Mouse (Mus musculus): Measurements from ENCODE around the gene Neurog1. TPM values are rescaled to one million over a fixed set of nuclear protein-coding genes. Genes with fewer than 3 reads are reported as not detected.
A peak's percentile ranks its signal among the peaks of the same experiment; 100 is the strongest.

Neurog1 gene
- under 1 TPM; 0.21 to 0.25 TPM for total RNA-seq (2021)

DNA sequence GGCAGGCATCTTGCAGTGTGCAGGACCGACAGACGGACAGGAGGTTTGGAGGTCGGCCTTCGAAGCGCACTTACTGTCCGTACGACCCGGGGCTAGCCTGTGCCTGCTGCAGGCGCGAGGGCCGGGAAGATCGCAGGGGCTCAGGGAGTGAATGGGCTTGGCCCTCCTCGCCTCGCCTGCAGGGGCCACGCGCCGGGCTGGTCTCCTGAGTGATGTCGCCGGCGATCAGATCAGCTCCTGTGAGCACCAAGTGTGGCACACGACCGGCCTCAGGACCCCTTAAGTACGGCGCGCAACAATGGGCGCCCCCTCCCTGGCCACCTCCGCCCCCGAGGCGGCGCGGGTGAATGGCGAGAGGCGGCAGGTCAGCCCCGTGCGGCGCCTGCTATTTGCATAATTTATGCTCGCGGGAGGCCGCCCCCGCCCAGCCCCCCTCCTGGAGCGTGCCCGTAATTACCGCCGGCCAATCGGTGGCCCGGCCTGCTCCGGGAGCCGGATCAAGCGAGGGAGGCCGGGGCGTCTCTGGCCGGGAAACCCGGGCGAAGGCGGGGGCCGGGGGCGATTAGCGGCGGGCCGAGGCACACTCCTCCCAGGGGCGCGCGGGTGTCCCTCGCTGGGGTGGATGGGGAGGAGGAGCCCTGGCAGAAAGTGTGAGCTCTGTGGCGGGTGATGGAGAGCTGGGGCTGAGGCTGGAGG, at the start of gene Neurog1:
Gene Neurog1, minus strand, starts transcription at position 240 of the 696 bp plus-strand sequence.
- peak in 1 of 2 experiments; percentile 19 for DNase-seq (ENCODE audit: extremely low spot score in 1 of 2, low spot score in 1 of 2)

GRCm38 (mm10) chr13:56299336-56299735, 47.4 kb upstream of the Neurog1 start:
- no peak for DNase-seq (ENCODE audit: extremely low spot score in 1 of 2, low spot score in 1 of 2)

DNA sequence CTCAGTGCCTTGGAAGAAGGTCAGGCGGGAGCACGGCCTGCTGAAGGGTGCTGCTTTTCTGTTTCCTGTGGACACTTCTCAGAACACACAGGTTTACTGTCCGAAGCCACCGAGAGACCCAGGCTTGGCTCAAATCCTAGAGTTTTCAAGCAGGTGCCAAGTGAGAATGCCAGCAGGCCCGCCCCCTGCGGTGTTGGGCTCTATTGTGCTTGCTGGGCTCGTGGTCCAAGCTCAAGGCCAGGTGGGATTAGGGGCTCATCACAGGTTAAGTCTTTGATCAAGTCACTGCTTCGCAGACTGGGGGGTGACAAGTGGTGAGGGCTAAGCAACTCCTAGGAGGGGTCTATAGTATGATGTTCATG, 44.7 kb upstream of the Neurog1 start:
- no peak for DNase-seq (ENCODE audit: extremely low spot score in 1 of 2, low spot score in 1 of 2)

DNA sequence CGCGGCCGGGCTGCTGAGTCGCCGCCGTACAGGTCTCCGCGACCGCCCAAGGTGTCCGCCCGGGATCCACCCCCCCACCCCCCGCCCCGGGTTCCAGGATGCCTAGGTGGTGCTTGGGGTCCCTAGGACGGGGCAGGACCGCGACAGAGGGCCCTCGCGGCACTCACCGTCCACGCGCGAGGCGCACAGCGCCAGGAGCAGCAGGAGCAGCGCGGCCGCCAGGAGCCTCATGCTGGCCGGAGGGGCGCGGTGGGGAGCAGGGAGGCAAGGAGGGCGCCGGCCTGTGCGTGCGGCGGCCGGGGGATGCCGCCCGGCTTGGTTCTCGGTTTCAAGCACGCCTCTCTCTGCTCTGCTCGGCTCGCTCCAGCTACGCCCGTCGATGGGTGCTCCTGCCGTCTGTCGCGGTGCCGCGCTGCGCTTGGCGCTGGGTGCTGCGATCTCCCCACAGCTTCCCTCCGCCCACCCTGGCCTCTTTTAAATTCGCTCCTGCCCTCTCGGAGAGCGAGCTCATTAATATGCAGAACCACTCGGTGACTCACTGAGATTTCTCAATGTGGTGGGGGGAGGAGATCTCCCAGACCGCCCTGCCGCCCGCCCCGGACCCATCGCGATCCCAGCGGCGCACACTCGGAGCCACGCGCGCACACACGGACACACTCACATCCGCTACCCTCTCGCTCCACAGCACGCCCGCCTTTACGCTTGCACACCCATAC, 44.1 kb upstream of the Neurog1 start, which contains the start of gene Cxcl14:
Gene Cxcl14, minus strand, starts transcription at position 609 of the 716 bp plus-strand sequence.
- peak; percentile 27 to 34 for DNase-seq (ENCODE audit: extremely low spot score in 1 of 2, low spot score in 1 of 2)

DNA sequence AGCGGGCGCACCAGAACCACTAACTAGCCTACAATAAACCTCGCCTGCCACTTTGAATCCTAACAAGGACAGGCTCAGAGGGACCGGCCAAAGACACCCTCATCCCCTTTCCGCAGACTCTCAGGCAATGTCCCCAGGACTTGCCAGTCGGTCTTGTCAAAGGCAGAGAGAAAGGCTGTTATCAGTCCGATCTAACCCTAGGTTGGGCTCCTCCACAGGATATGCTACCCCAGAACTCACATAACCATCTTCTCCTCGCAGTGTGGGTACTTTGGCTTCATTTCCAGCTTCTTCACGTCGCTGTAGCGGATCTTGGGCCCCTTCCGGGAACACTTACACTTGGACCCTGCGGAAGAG, 43.6 kb upstream of the Neurog1 start:
- DNase-seq (ENCODE audit: extremely low spot score in 1 of 2, low spot score in 1 of 2) = no peak

DNA sequence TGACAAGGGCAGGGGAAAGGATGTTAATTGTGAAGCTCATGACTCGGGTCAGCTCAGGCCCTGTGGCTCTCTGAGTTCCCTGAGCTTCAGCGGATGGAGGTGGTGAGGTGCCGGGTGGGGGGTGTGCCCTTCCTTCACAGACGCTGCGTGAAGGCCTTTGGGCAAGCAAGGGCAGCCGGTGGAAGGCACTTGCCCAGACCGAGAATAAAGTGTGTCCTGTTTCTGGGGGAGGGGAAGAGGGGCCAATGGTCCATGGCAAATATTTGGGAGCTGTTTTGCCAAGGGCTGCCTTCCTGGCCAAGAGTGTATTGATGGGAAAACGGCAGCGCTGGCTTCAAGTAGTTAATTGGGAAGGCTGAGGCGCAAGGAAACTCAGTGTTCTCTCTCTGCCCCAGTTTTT, 42.9 kb upstream of the Neurog1 start:
- DNase-seq (ENCODE audit: extremely low spot score in 1 of 2, low spot score in 1 of 2) = peak in 1 of 2 experiments; percentile 19

DNA sequence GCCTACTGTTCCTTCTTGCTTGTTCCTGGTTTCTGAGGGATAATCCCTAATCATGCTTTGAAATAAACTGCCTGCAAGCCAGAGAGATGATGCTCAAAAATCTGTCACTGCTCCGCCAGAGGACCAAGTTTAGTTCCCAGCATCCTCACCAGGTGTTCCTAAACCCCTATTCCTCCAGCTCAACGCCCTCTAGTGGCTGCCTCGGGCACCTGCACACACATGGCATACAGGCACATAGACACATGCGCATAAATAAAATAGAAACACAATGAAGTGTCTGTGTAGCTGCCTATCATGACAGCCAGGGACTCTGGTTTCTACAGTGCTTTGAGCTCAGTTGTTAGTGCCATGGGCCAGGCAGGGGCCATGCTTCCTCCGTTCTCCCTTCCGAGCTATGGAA, 38.0 kb upstream of the Neurog1 start:
- DNase-seq (ENCODE audit: extremely low spot score in 1 of 2, low spot score in 1 of 2) = no peak

DNA sequence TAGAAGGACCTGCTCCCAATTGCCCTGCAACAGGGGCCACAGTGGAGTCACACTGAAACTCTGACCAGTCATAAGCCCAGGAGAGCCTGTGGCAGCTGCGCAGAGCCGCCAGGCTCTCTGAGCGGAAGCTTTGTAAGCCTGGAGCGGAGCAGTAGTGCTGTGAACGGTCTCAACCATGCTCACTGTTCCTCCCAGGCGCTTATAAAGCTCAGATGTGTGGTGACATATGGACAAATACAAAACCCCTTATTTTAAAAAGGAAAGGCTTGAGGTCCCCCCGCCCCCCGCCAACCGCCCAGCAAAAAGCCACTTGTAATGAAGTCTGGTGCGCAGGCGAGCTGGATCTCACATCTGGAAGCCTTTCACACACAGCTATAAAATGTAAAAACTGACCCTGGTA, 37.3 kb upstream of the Neurog1 start:
- DNase-seq (ENCODE audit: extremely low spot score in 1 of 2, low spot score in 1 of 2) = no peak

- no peak for DNase-seq (ENCODE audit: extremely low spot score in 1 of 2, low spot score in 1 of 2)
Measured at GRCm38 (mm10) chr13:56288601-56289000, 36.6 kb upstream of the Neurog1 start.

DNA sequence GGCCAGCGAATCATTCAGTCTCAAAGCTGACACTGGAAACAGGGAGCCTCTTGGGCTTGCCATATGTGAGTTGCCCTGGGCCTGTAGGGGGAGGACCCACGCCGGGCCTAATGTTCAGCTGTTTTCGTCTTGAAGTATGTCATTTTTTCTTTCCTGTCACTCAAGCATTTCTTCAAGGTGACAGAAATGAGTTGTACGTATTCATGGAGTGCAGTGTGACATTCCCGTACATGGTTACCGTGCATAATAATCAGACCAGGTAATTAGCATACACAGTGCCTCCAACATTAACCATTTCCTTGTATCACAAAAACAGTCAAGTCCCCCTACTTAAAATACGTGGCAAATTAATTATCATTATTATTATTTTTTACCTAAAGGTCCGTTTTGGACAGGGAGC, 35.1 kb upstream of the Neurog1 start:
- no peak for DNase-seq (ENCODE audit: extremely low spot score in 1 of 2, low spot score in 1 of 2)

GRCm38 (mm10) chr13:56283321-56283720, 31.4 kb upstream of the Neurog1 start:
- no peak for DNase-seq (ENCODE audit: extremely low spot score in 1 of 2, low spot score in 1 of 2)

DNA sequence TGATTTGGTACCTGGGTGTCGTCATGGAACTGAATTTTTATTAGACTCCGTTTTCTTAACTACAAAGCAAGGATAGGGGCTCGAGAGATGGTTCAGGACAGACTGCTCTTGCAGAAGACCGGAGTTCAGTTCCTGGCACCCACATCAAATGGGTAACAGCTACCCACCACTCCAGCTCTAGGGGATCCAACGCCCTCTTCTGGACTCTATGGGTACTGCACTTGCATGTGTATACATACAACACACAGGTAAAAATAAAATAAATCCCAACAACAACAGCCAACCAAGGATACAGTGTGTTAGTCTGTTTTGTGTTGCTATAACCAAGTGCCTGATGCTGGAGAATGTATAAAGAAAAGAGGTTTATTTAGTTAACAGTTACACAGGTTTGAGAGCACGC, 28.4 kb upstream of the Neurog1 start:
- DNase-seq (ENCODE audit: extremely low spot score in 1 of 2, low spot score in 1 of 2) = no peak

GRCm38 (mm10) chr13:56279439-56279838, 27.5 kb upstream of the Neurog1 start:
- DNase-seq (ENCODE audit: extremely low spot score in 1 of 2, low spot score in 1 of 2) = peak; percentile 91 to 96

- DNase-seq (ENCODE audit: extremely low spot score in 1 of 2, low spot score in 1 of 2) = no peak
Measured at GRCm38 (mm10) chr13:56275171-56275570, 23.2 kb upstream of the Neurog1 start.

DNA sequence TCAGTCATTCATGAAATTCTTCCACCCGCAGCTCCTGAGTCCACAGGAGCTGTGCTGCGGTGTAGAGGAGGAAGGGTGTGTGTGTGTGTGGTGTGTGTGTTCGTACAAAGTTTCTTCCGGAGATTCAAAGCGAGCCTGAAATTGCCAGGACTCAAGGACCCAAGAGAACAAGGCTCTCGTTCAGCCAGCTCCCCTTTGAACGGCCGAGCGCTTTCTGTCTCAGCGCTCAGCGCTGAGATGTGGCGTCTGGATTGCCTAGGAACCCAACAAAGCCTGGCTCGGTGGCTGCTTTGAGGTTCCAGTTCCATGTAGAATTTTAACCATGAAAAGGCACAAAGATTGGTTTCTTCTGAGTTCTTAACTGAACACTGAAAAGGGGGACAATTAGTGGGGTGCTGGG, 18.2 kb upstream of the Neurog1 start:
- DNase-seq (ENCODE audit: extremely low spot score in 1 of 2, low spot score in 1 of 2) = no peak

GRCm38 (mm10) chr13:56267396-56267795, 15.4 kb upstream of the Neurog1 start:
- DNase-seq (ENCODE audit: extremely low spot score in 1 of 2, low spot score in 1 of 2) = no peak

DNA sequence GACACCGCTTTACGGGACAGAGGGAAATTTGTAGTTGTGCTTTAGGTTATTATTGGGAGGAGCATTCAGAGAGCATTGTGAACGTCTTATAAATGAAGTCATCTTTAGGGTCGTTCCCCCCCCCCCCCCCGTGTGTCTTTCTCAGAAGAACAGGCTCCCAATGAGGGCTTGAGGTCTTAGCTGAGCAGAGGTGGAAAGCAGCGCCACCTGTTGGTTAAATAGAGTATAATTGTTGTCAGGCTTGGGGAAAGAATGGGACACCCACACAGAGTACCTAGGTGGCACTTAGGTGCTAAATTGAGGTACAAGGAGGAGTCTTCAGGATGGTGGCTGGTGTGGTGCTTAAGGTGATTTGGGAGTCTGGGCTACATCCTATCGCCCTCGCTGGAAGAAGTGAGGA, 14.5 kb upstream of the Neurog1 start:
- no peak for DNase-seq (ENCODE audit: extremely low spot score in 1 of 2, low spot score in 1 of 2)

DNA sequence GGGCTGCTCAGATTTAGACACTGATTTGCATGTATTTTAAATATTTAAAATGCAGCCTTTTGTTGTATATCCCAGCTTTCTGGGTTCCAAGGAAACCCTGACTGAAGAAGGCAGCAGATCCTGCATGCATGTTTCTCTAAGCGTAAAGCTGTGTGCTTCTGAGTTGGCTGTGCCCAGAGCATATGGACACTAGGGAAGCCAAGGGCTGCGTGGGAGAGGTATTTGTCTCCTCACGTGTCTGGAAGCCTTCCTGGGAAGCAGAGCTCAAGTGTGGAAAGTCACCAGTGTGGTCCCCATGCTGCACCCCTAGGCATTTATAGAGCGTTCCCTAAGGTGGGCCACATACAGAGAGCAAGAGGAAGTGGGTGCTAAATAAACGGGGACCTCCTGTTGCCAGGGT, 13.7 kb upstream of the Neurog1 start:
- no peak for DNase-seq (ENCODE audit: extremely low spot score in 1 of 2, low spot score in 1 of 2)

DNA sequence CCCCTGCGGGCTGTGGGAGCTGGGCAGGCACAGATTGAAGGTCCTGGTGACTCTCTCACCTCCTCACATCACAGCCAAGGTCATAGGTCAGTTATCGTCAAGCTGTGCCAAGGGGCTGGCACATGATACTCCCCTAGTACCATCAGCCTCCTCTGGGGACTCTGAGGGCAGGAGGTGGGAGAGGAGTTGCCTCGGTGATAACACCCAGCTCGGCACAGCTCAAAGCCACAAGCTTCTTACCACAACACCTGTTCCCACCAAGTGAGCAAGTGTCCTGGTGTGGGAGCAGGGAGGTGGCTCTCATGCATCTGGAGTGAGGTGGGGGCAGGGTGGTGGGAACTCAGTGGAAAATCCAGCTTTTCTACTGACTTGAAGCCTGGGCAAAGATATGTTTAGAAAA, 10.3 kb upstream of the Neurog1 start:
- DNase-seq (ENCODE audit: extremely low spot score in 1 of 2, low spot score in 1 of 2) = no peak

DNA sequence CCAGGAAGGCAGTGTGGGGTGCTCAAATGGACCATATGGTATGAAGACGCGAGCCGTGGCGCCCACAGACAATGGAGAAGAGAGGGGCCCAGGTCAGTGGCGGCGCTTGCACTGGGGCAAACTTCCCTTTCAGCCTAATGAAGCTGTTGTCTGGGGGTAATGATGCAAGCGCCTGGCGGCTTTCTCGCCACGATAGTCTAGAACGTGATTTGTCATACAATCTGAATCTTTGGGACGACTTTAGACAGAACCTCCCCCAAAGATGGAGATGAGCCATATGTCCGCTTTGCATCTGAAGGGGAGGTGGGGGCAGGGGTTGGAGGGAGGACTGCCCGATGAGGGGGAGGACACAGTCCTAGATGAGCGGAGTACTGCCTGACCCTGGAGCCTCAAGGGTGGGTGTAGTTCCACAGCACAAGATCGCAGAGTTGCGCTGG, 8.4 kb upstream of the Neurog1 start:
- no peak for DNase-seq (ENCODE audit: extremely low spot score in 1 of 2, low spot score in 1 of 2)

DNA sequence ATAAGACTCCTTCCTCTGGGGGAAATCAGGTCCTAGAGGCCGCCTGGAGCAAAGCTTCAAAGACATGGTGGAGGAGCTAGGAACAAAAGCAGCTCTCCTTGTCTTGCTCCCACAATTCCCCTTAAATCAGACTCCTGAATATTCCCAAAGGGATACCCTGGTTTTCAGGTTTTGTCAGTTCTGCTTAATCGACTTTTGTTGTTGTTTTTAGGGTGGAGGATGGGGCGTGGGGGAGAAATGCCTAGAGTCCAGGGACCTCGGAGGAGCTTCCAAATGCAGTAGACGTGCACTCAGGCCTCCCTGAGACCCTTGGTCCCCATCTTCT, 7.9 kb upstream of the Neurog1 start:
- no peak for DNase-seq (ENCODE audit: extremely low spot score in 1 of 2, low spot score in 1 of 2)
